Mouse (Mus musculus): ENCODE measurements around the gene Rnf39. TPM values are rescaled to one million over a fixed set of nuclear protein-coding genes. Genes with fewer than 3 reads are reported as not detected.

Gene Rnf39
- total and polyA plus RNA-seq, 3 experiments = 0.18 TPM; not detected in 2

GRCm38 (mm10) chr17:36909802-36910201 is 32.9 kb upstream of the Rnf39 start:
- peak; percentile 27 for DNase-seq (ENCODE audit: low read depth, low spot score)
- Histone ChIP-seq H3K4me1 (ENCODE audit: control insufficient read depth in 1 of 2, insufficient read depth in 2 of 2, low read length in 2 of 2) (no peaks in the 10 kb centered on the region), H3K27me3 (ENCODE audit: control insufficient read depth in 1 of 2, insufficient read depth in 2 of 2, low read length in 2 of 2) (peaks cover 4% of the 10 kb centered on the region in 2 experiments), H3K79me2 (ENCODE audit: control insufficient read depth, insufficient read depth, low read length, poor library complexity) (no peaks in the 10 kb centered on the region), H3K27ac (ENCODE audit: control insufficient read depth, low read depth, low read length) (no peak overlapping the region), H3K9me3 (replicated peaks; ENCODE audit: insufficient read depth, low read length) (no peaks in the 10 kb centered on the region), H3K9ac (ENCODE audit: control insufficient read depth, low read depth, low read length, poor library complexity, severe bottlenecking) (no peak overlapping the region), H3K36me3 (ENCODE audit: control insufficient read depth in 1 of 2, insufficient read depth in 2 of 2, low read length in 2 of 2) (no peaks in the 10 kb centered on the region), H3K4me3 (ENCODE audit: control insufficient read depth in 1 of 2, insufficient read depth in 1 of 2, low read depth in 2 of 2, low read length in 2 of 2) (no peak overlapping the region)
- TF ChIP-seq UBTF (IDR thresholded peaks at IDR 0.05; ENCODE audit: borderline replicate concordance, insufficient read depth, low read depth, low read length) = no peak
- no peak for TF ChIP-seq USF1 (IDR thresholded peaks at IDR 0.05; ENCODE audit: low read depth, low read length)
- no peak for TF ChIP-seq MYB (IDR thresholded peaks at IDR 0.05; ENCODE audit: low read depth, low read length)
- TF ChIP-seq NRF1 (IDR thresholded peaks at IDR 0.05; ENCODE audit: insufficient read depth, low read depth, low read length, poor library complexity, severe bottlenecking) = no peak
- no peak for TF ChIP-seq MXI1 (IDR thresholded peaks at IDR 0.05; ENCODE audit: low read depth, low read length)
- TF ChIP-seq EP300 (IDR thresholded peaks at IDR 0.05; ENCODE audit: low read depth in 1 of 2, low read length in 2 of 2) = no peak
- TF ChIP-seq ETS1 (IDR thresholded peaks at IDR 0.05; ENCODE audit: low read depth, low read length) = no peak
- no peak for TF ChIP-seq E2F4 (IDR thresholded peaks at IDR 0.05; ENCODE audit: borderline replicate concordance, low read depth, low read length)
- TF ChIP-seq MAX (IDR thresholded peaks at IDR 0.05; ENCODE audit: low read length) = no peak
- TF ChIP-seq POLR2A (IDR thresholded peaks at IDR 0.05; ENCODE audit: control insufficient read depth in 1 of 2, insufficient read depth in 1 of 2, low read depth in 1 of 2, low read length in 2 of 2, poor library complexity in 1 of 2) = no peak
- TF ChIP-seq POLR2AphosphoS2 (IDR thresholded peaks at IDR 0.05; ENCODE audit: low read length) = no peak
- no peak for TF ChIP-seq RAD21 (IDR thresholded peaks at IDR 0.05; ENCODE audit: low read depth, low read length)
- TF ChIP-seq CHD2 (IDR thresholded peaks at IDR 0.05; ENCODE audit: low read length) = no peak
- TF ChIP-seq ZNF384 (IDR thresholded peaks at IDR 0.05; ENCODE audit: low read depth, low read length) = no peak
- no peak for TF ChIP-seq TAL1 (IDR thresholded peaks at IDR 0.05; ENCODE audit: low read length)

DNA sequence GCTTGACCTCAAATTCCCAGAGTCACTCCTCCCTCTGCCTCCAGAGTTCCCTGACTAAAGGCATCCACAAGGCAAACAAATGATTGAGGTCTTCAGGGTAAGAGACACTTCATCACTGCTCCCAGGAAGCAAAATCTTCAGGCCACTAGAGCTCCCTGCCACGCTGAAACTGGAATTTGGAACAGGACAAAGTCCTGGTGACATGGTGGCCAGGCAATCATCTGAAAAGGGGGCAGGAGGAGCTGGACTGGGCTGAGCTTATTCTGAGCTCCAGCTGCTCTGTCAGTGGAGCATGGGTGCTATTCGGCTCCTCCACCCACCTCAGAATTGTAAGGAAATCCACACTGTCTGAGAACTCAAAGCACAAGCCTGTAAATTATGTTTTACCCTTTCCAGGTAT is 30.7 kb upstream of the Rnf39 start:
- H3K27ac ChIP-seq (ENCODE audit: control insufficient read depth, low read depth, low read length) = no peak overlapping the region
- no peaks in the 10 kb centered on the region for H3K4me1 ChIP-seq (ENCODE audit: control insufficient read depth in 1 of 2, insufficient read depth in 2 of 2, low read length in 2 of 2)
- H3K4me3 ChIP-seq (ENCODE audit: control insufficient read depth in 1 of 2, insufficient read depth in 1 of 2, low read depth in 2 of 2, low read length in 2 of 2) = no peak overlapping the region
- no peak for DNase-seq (ENCODE audit: low read depth, low spot score)
- H3K9me3 ChIP-seq (replicated peaks; ENCODE audit: insufficient read depth, low read length) = no peaks in the 10 kb centered on the region
- TF ChIP-seq MAZ (IDR thresholded peaks at IDR 0.05; ENCODE audit: low read depth, low read length) (no peak), TBP (IDR thresholded peaks at IDR 0.05; ENCODE audit: low read depth, low read length) (no peak), BHLHE40 (IDR thresholded peaks at IDR 0.05; ENCODE audit: borderline replicate concordance, low read depth, low read length) (no peak), ZNF384 (IDR thresholded peaks at IDR 0.05; ENCODE audit: low read depth, low read length) (no peak), ZMIZ1 (IDR thresholded peaks at IDR 0.05; ENCODE audit: low read depth, low read length) (no peak), MEF2A (IDR thresholded peaks at IDR 0.05; ENCODE audit: extremely low read depth, insufficient replicate concordance, low read depth, low read length, poor library complexity, severe bottlenecking) (no peak), MXI1 (IDR thresholded peaks at IDR 0.05; ENCODE audit: low read depth, low read length) (no peak), ELF1 (IDR thresholded peaks at IDR 0.05; ENCODE audit: low read depth, low read length) (no peak), CHD1 (IDR thresholded peaks at IDR 0.05; ENCODE audit: low read depth, low read length) (no peak), UBTF (IDR thresholded peaks at IDR 0.05; ENCODE audit: borderline replicate concordance, insufficient read depth, low read depth, low read length) (no peak), NELFE (IDR thresholded peaks at IDR 0.05; ENCODE audit: low read depth, low read length) (no peak)
- no peak overlapping the region for H3K9ac ChIP-seq (ENCODE audit: control insufficient read depth, low read depth, low read length, poor library complexity, severe bottlenecking)
- peaks cover 4% of the 10 kb centered on the region in 2 experiments for H3K27me3 ChIP-seq (ENCODE audit: control insufficient read depth in 1 of 2, insufficient read depth in 2 of 2, low read length in 2 of 2)
- no peaks in the 10 kb centered on the region for H3K36me3 ChIP-seq (ENCODE audit: control insufficient read depth in 1 of 2, insufficient read depth in 2 of 2, low read length in 2 of 2)
- H3K79me2 ChIP-seq (ENCODE audit: control insufficient read depth, insufficient read depth, low read length, poor library complexity) = no peaks in the 10 kb centered on the region

Measured in MEL (cell line).